Mouse (Mus musculus) kidney, embryonic 15.5 days (tissue): Measurements from ENCODE around the gene Gpr165. TPM values are rescaled to one million over a fixed set of nuclear protein-coding genes. Genes with fewer than 3 reads are reported as not detected.

ENCODE experiments used
- ATAC-seq: fragments of 200-750 bp; cut with Nextera tagmentation; replicated peaks from 2 replicates; pipeline ENCODE4 v1.8.0; 2017; ENCODE audit warnings: moderate TSS enrichment; ENCODE audit not compliant: low FRiP score
- H3K27ac ChIP-seq: fragments of 300-500 bp; sonication (generic); 2 replicates; pipeline ENCODE4 v1.5.1; 2015; ENCODE audit warnings: mild to moderate bottlenecking, inconsistent platforms
- H3K27me3 ChIP-seq: fragments of 300-500 bp; sonication (generic); 2 replicates; pipeline ENCODE4 v1.6.1; 2015; ENCODE audit warnings: inconsistent platforms
- H3K36me3 ChIP-seq: fragments of 300-500 bp; sonication (generic); 2 replicates; pipeline ENCODE4 v1.6.1; 2015; ENCODE audit warnings: inconsistent platforms
- H3K4me1 ChIP-seq: fragments of 300-500 bp; sonication (generic); 2 replicates; pipeline ENCODE4 v1.6.1; 2015; ENCODE audit warnings: inconsistent platforms
- H3K4me2 ChIP-seq: fragments of 300-500 bp; sonication (generic); 2 replicates; pipeline ENCODE4 v1.6.1; 2015; ENCODE audit warnings: moderate library complexity, mild to moderate bottlenecking, inconsistent platforms
- H3K4me3 ChIP-seq: fragments of 300-500 bp; sonication (generic); replicated peaks from 2 replicates; pipeline ENCODE4 v1.5.1; 2015; ENCODE audit warnings: mild to moderate bottlenecking, inconsistent platforms
- H3K9ac ChIP-seq: fragments of 300-500 bp; sonication (generic); 2 replicates; pipeline ENCODE4 v1.6.1; 2015; ENCODE audit warnings: mild to moderate bottlenecking, inconsistent platforms
- H3K9me3 ChIP-seq: fragments of 300-500 bp; sonication (generic); replicated peaks from 2 replicates; pipeline ENCODE4 v1.6.1; 2016; ENCODE audit warnings: inconsistent platforms
- WGBS: fragments of 180-500 bp; shearing (Covaris S2); methylation state at CpG from one replicate; pipeline ENCODE4 v1.1.7; 2015; ENCODE audit warnings: mixed read lengths; 5-methylcytosine and 5-hydroxymethylcytosine counted together
- polyA plus RNA-seq: library from polyadenylated mRNA; unstranded; fragments of >200 nt; fragmentation: Nextera tagmentation; extraction: Ambion mirVana; gene quantifications from 2 replicates; pipeline ENCODE4 v1.2.1, GENCODE M21; 2015

Gene Gpr165
- polyA plus RNA-seq, result 0.18 and 0.23 TPM in 2 replicates

GRCm38 (mm10) chrX:96712907-96713774 lies at the start of gene Gpr165:
Gene Gpr165, plus strand, starts transcription at chrX:96713441.
- Histone ChIP-seq H3K27ac (no peak within 1 kb of the TSS), H3K9ac (no peak within 1 kb of the TSS), H3K36me3 (no peaks in the 10 kb centered on the region), H3K4me2 (peak within 1 kb of the TSS; percentile 56), H3K4me3 (peak within 1 kb of the TSS; percentile 30), H3K4me1 (no peaks in the 10 kb centered on the region), H3K27me3 (peaks cover 21% of the 10 kb centered on the region), H3K9me3 (no peaks in the 10 kb centered on the region)
- ATAC-seq, result peak; percentile 98
- WGBS, result 18% methylated on average over 16 of the region's 16 CpGs

GRCm38 (mm10) chrX:96674871-96675270 lies 38.4 kb upstream of the Gpr165 start:
- Histone ChIP-seq H3K36me3 (no peaks in the 10 kb centered on the region), H3K4me3 (no peak overlapping the region), H3K4me2 (no peak overlapping the region), H3K9ac (no peak overlapping the region), H3K9me3 (no peaks in the 10 kb centered on the region), H3K27ac (no peak overlapping the region), H3K27me3 (no peaks in the 10 kb centered on the region), H3K4me1 (no peaks in the 10 kb centered on the region)
- ATAC-seq, result no peak
- 66% methylated on average over 1 of the region's 1 CpGs for WGBS
